Mouse (Mus musculus) forebrain, embryonic 13.5 days (tissue): ENCODE results near the gene Olfr1504. TPM values are rescaled to one million over a fixed set of nuclear protein-coding genes. Genes with fewer than 3 reads are reported as not detected.
"Not testable (repeated sequence)": the region's sequence is repeated elsewhere in the genome, so short reads cannot be mapped to it uniquely, and the experiment has no call there.

Experiments
- ATAC-seq: fragments of 200-750 bp; cut with Nextera tagmentation; 2 replicates; pipeline ENCODE4 v1.8.0; 2017
- H3K27ac ChIP-seq: fragments of 300-500 bp; sonication (generic); 2 replicates; pipeline ENCODE4 v1.5.1; 2015; ENCODE audit warnings: inconsistent platforms, mild to moderate bottlenecking, moderate library complexity
- H3K27me3 ChIP-seq: fragments of 300-500 bp; sonication (generic); 2 replicates; pipeline ENCODE4 v1.6.1; 2015; ENCODE audit warnings: mild to moderate bottlenecking, inconsistent platforms
- H3K36me3 ChIP-seq: fragments of 300-500 bp; sonication (generic); 2 replicates; pipeline ENCODE4 v1.6.1; 2015; ENCODE audit warnings: mild to moderate bottlenecking, inconsistent platforms; ENCODE audit not compliant: poor library complexity, severe bottlenecking
- H3K4me1 ChIP-seq: fragments of 300-500 bp; sonication (generic); 2 replicates; pipeline ENCODE4 v1.6.1; 2015; ENCODE audit warnings: inconsistent platforms
- H3K4me2 ChIP-seq: fragments of 300-500 bp; sonication (generic); 2 replicates; pipeline ENCODE4 v1.6.1; 2015; ENCODE audit warnings: inconsistent platforms, mild to moderate bottlenecking, moderate library complexity
- H3K4me3 ChIP-seq: fragments of 300-500 bp; sonication (generic); 2 replicates; pipeline ENCODE4 v1.5.1; 2015; ENCODE audit warnings: mild to moderate bottlenecking, inconsistent platforms
- H3K9ac ChIP-seq: fragments of 300-500 bp; sonication (generic); 2 replicates; pipeline ENCODE4 v1.6.1; 2015; ENCODE audit warnings: mild to moderate bottlenecking, inconsistent platforms
- H3K9me3 ChIP-seq: fragments of 300-500 bp; sonication (generic); replicated peaks from 2 replicates; pipeline ENCODE4 v1.6.1; 2016; ENCODE audit warnings: inconsistent platforms
- WGBS: fragments of 180-500 bp; shearing (Covaris S2); methylation state at CpG from one replicate; pipeline ENCODE4 v1.1.7; 2015; 5-methylcytosine and 5-hydroxymethylcytosine counted together
- polyA plus RNA-seq: library from polyadenylated mRNA; unstranded; fragments of >200 nt; fragmentation: Nextera tagmentation; extraction: Ambion mirVana; gene quantifications from 2 replicates; pipeline ENCODE4 v1.2.1, GENCODE M21; 2015

Olfr1504 gene
- polyA plus RNA-seq = 0.15 TPM in 1 of 2 replicates, not detected in the other

- Histone ChIP-seq H3K4me2 (no peak within 1 kb of the TSS), H3K27ac (no peak within 1 kb of the TSS), H3K9ac (no peak within 1 kb of the TSS), H3K4me3 (no peak within 1 kb of the TSS), H3K4me1 (no peaks in the 10 kb centered on the region), H3K36me3 (no peaks in the 10 kb centered on the region), H3K9me3 (no peaks in the 10 kb centered on the region), H3K27me3 (no peaks in the 10 kb centered on the region)
- no peak for ATAC-seq
- WGBS = 91% methylated on average over 1 of the region's 1 CpGs
Measured at GRCm38 (mm10) chr19:13897828-13898227, at the start of gene Olfr1504. Gene Olfr1504, minus strand, starts transcription at chr19:13897928.

DNA sequence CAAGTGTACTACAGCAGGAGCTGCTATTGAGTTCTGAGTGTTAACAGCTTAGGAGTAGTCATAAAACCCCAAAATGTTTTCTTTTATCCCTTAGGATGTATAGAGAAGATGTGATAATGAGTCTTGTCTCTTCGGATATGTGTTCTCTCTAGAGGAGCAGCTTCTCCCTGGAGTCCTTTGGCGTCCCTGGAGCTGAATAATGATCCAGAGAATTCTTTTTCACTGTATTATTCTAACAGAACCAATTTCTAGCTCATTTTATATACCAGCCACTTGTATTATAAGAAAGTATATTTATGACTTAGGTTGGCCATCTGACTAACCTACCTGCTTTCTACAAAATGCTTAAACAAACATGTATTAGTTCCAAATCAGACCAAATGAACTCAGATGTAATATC is 15.5 kb upstream of the Olfr1504 start, which contains the start of gene Olfr1505:
TSS of gene Olfr1505 (plus strand) at position 301 of the 400 bp plus-strand sequence.
- no peak for ATAC-seq
- no peaks in the 10 kb centered on the region for H3K4me1 ChIP-seq
- H3K4me2 ChIP-seq = no peak within 1 kb of the TSS
- no peaks in the 10 kb centered on the region for H3K27me3 ChIP-seq
- H3K27ac ChIP-seq = no peak within 1 kb of the TSS
- no peaks in the 10 kb centered on the region for H3K36me3 ChIP-seq
- H3K4me3 ChIP-seq = no peak within 1 kb of the TSS
- H3K9me3 ChIP-seq = no peaks in the 10 kb centered on the region
- no peak within 1 kb of the TSS for H3K9ac ChIP-seq
- 79% methylated on average over 2 of the region's 2 CpGs for WGBS

DNA sequence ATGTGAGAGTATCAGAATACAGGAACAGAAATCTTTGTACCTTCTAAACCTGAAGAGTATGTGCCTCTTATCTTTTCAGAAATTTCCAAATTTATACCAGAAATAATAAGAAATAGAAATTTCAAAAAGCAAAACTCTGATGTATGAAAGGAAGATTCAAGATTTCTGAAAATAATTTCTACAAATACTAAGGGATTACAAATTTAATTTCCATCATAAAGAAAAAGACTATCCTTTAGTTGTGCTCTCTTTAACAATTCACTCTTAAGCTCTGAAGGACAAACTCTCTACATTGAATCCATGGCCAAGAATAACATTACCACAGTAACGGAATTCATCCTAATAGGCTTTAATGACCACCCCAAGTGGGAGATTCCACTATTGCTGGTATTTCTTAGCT is 36.2 kb downstream of the Olfr1504 start, which contains the start of gene Olfr1502:
TSS of gene Olfr1502 (plus strand) at position 301 of the 400 bp plus-strand sequence.
- Histone ChIP-seq H3K27me3 (no peaks in the 10 kb centered on the region), H3K27ac (no peak within 1 kb of the TSS), H3K4me2 (no peak within 1 kb of the TSS), H3K9ac (no peak within 1 kb of the TSS), H3K4me1 (no peaks in the 10 kb centered on the region), H3K9me3 (no peaks in the 10 kb centered on the region), H3K36me3 (no peaks in the 10 kb centered on the region), H3K4me3 (no peak within 1 kb of the TSS)
- WGBS = 91% methylated on average over 1 of the region's 1 CpGs
- no peak for ATAC-seq

DNA sequence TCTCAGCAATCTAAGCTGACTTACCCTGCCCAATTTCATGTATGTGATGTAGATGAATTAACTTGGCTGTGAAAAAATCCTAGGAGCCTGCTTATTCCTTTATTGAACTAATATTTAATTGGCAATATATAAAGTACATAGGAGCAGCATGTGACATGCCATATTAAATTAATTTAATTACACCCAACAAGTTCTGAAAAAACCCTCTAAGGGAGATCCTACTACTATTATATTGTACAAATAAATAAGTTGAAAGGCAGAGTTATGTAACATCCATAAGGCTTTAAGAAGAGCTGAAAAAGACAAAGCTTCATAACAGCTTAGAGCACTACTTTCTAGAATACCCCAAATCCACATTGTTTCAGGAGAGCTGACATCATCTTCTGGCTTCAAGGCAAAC is 47.1 kb downstream of the Olfr1504 start, which contains the start of gene Olfr1501:
TSS of gene Olfr1501 (minus strand) at position 101 of the 400 bp plus-strand sequence.
- not testable (repeated sequence) for H3K4me1 ChIP-seq, H3K4me2 ChIP-seq, H3K4me3 ChIP-seq, H3K27ac ChIP-seq, H3K27me3 ChIP-seq, H3K9me3 ChIP-seq, H3K36me3 ChIP-seq, ATAC-seq, H3K9ac ChIP-seq

Other genes with a start within 250 kb of the Olfr1504 start
- gene Olfr1490, start 246.8 kb downstream of the Olfr1504 start, polyA plus RNA-seq = not detected in 2 replicates
- not detected in 2 replicates for gene Olfr1491, start 200.7 kb downstream of the Olfr1504 start, polyA plus RNA-seq
- not detected in 2 replicates for gene Olfr1493-ps1, start 174.7 kb downstream of the Olfr1504 start, polyA plus RNA-seq
- not detected in 2 replicates for gene Olfr1494, start 158.2 kb downstream of the Olfr1504 start, polyA plus RNA-seq
- gene Olfr1495, start 133.3 kb downstream of the Olfr1504 start, polyA plus RNA-seq = not detected in 2 replicates
- not detected in 2 replicates for gene Olfr1496, start 120.0 kb downstream of the Olfr1504 start, polyA plus RNA-seq
- gene Olfr1497, start 99.7 kb downstream of the Olfr1504 start, polyA plus RNA-seq = not detected in 2 replicates
- gene Olfr1499, start 78.5 kb downstream of the Olfr1504 start, polyA plus RNA-seq = not detected in 2 replicates
- not detected in 2 replicates for gene Olfr1500, start 67.4 kb downstream of the Olfr1504 start, polyA plus RNA-seq
- gene Olfr1501, start 47.2 kb downstream of the Olfr1504 start, polyA plus RNA-seq = not detected in 2 replicates
- not detected in 2 replicates for gene Olfr1502, start 36.1 kb downstream of the Olfr1504 start, polyA plus RNA-seq
- gene Olfr1505, start 15.6 kb upstream of the Olfr1504 start, polyA plus RNA-seq = not detected in 2 replicates